Mouse (Mus musculus) heart, postnatal 0 days (tissue): ENCODE results near the gene Btbd16. TPM values are rescaled to one million over a fixed set of nuclear protein-coding genes. Genes with fewer than 3 reads are reported as not detected.

Experiments
- ATAC-seq: fragments of 200-750 bp; cut with Nextera tagmentation; 2 replicates; pipeline ENCODE4 v1.8.0; 2017; ENCODE audit warnings: low read depth, moderate number of reproducible peaks, moderate library complexity; ENCODE audit not compliant: insufficient read depth
- DNase-seq: peaks from one replicate; pipeline ENCODE4 v3.0.0-alpha.2; 2016; ENCODE audit warnings: low spot score
- H3K27ac ChIP-seq: fragments of 300-500 bp; sonication (generic); 2 replicates; pipeline ENCODE4 v1.5.1; 2014; ENCODE audit warnings: low read depth, mild to moderate bottlenecking
- H3K27me3 ChIP-seq: fragments of 300-500 bp; sonication (generic); 2 replicates; pipeline ENCODE4 v1.6.1; 2014; ENCODE audit warnings: low read length, mixed read lengths; ENCODE audit not compliant: control insufficient read depth, insufficient read depth
- H3K36me3 ChIP-seq: fragments of 300-500 bp; sonication (generic); replicated peaks from 2 replicates; pipeline ENCODE4 v1.6.1; 2014; ENCODE audit warnings: low read length, mixed read lengths; ENCODE audit not compliant: control insufficient read depth, insufficient read depth
- H3K4me1 ChIP-seq: fragments of 300-500 bp; sonication (generic); 2 replicates; pipeline ENCODE4 v1.6.1; 2014; ENCODE audit warnings: antibody characterized with exemption; ENCODE audit not compliant: control insufficient read depth, insufficient read depth
- H3K4me2 ChIP-seq: fragments of 300-500 bp; sonication (generic); 2 replicates; pipeline ENCODE4 v1.6.1; 2014; ENCODE audit warnings: low read depth, mild to moderate bottlenecking, low read length, moderate library complexity
- H3K4me3 ChIP-seq: fragments of 300-500 bp; sonication (generic); 2 replicates; pipeline ENCODE4 v1.5.1; 2014; ENCODE audit warnings: low read depth, low read length
- H3K9ac ChIP-seq: fragments of 300-500 bp; sonication (generic); replicated peaks from 2 replicates; pipeline ENCODE4 v1.6.1; 2014; ENCODE audit warnings: low read depth, low read length, mixed read lengths
- H3K9me3 ChIP-seq: fragments of 300-500 bp; sonication (generic); replicated peaks from 2 replicates; pipeline ENCODE4 v1.6.1; 2016; ENCODE audit warnings: low read length; ENCODE audit not compliant: control insufficient read depth
- CTCF ChIP-seq: IDR thresholded peaks from 2 replicates; pipeline ENCODE4 v1.5.1; 2016; ENCODE audit warnings: antibody characterized with exemption, control low read depth, low read depth
- EP300 ChIP-seq: IDR thresholded peaks from 2 replicates; pipeline ENCODE4 v1.6.1; 2016; ENCODE audit warnings: antibody characterized with exemption, low read depth
- WGBS: fragments of 180-500 bp; shearing (Covaris S2); extraction: QIAGEN DNeasy Blood & Tissue Kit; methylation state at CpG from one replicate; pipeline ENCODE4 v1.1.7; 2014; 5-methylcytosine and 5-hydroxymethylcytosine counted together
- polyA plus RNA-seq: library from polyadenylated mRNA; unstranded; fragments of >200 nt; fragmentation: Nextera tagmentation; extraction: Ambion mirVana; gene quantifications from 2 replicates; pipeline ENCODE4 v1.2.1, GENCODE M21; 2015
- total RNA-seq: library from RNA; depleted of rRNA; stranded (reverse); fragments of >200 nt; gene quantifications from 2 replicates; pipeline ENCODE4 v1.2.3, GENCODE M21; 2014; ENCODE audit warnings: low replicate concordance

Gene Btbd16
- total and polyA plus RNA-seq, 2 experiments from 2014 or later, result 0.25 TPM; not detected in 1

GRCm38 (mm10) chr7:130757326-130757865, 16.5 kb upstream of the Btbd16 start:
- H3K9me3 ChIP-seq, result no peaks in the 10 kb centered on the region
- H3K9ac ChIP-seq, result no peak overlapping the region
- WGBS, result 69% methylated on average over 11 of the region's 11 CpGs
- H3K4me2 ChIP-seq, result no peak overlapping the region
- no peaks in the 10 kb centered on the region for H3K27me3 ChIP-seq
- DNase-seq (no peak), ATAC-seq (no peak)
- H3K4me1 ChIP-seq, result peaks cover 15% of the 10 kb centered on the region
- no peak overlapping the region for H3K4me3 ChIP-seq
- TF ChIP-seq CTCF (no peak), EP300 (no peak)
- 0 out of 2 replicates have a peak overlapping the region, but pooled peaks have one; percentile 71 for H3K27ac ChIP-seq
- peaks cover 56% of the 10 kb centered on the region for H3K36me3 ChIP-seq

GRCm38 (mm10) chr7:130762071-130762897, 11.6 kb upstream of the Btbd16 start:
- peak; percentile 70 for ATAC-seq
- H3K27me3 ChIP-seq, result no peaks in the 10 kb centered on the region
- H3K4me2 ChIP-seq, result no peak overlapping the region
- no peaks in the 10 kb centered on the region for H3K4me1 ChIP-seq
- peak; percentile 72 for DNase-seq
- WGBS, result 28% methylated on average over 17 of the region's 17 CpGs
- TF ChIP-seq CTCF (peak; percentile 87), EP300 (no peak)
- peaks cover 57% of the 10 kb centered on the region for H3K36me3 ChIP-seq
- no peaks in the 10 kb centered on the region for H3K9me3 ChIP-seq
- no peak overlapping the region for H3K4me3 ChIP-seq
- H3K27ac ChIP-seq, result peak overlapping the region; percentile 52; the same call in 1 of the 2 replicates
- H3K9ac ChIP-seq, result no peak overlapping the region

GRCm38 (mm10) chr7:130764160-130764559, 9.7 kb upstream of the Btbd16 start:
- no peak for ATAC-seq
- Histone ChIP-seq H3K4me3 (no peak overlapping the region), H3K9me3 (no peaks in the 10 kb centered on the region), H3K27ac (no peak overlapping the region), H3K27me3 (no peaks in the 10 kb centered on the region), H3K36me3 (peaks cover 46% of the 10 kb centered on the region), H3K4me1 (no peaks in the 10 kb centered on the region), H3K9ac (no peak overlapping the region), H3K4me2 (no peak overlapping the region)
- DNase-seq, result no peak
- TF ChIP-seq CTCF (no peak), EP300 (no peak)
- 94% methylated on average over 17 of the region's 17 CpGs for WGBS

GRCm38 (mm10) chr7:130766411-130767170, 7.3 kb upstream of the Btbd16 start:
- DNase-seq (no peak), ATAC-seq (0 out of 2 replicates have a peak, but pooled peaks have one; percentile 14)
- 58% methylated on average over 30 of the region's 30 CpGs for WGBS
- no peaks in the 10 kb centered on the region for H3K27me3 ChIP-seq
- TF ChIP-seq CTCF, result no peak
- TF ChIP-seq EP300, result no peak
- no peak overlapping the region for H3K4me3 ChIP-seq
- H3K27ac ChIP-seq, result no peak overlapping the region
- H3K36me3 ChIP-seq, result peaks cover 21% of the 10 kb centered on the region
- no peaks in the 10 kb centered on the region for H3K4me1 ChIP-seq
- H3K4me2 ChIP-seq, result peak overlapping the region; percentile 32; the same call in 1 of the 2 replicates
- no peak overlapping the region for H3K9ac ChIP-seq
- H3K9me3 ChIP-seq, result no peaks in the 10 kb centered on the region

- WGBS, result 92% methylated on average over 4 of the region's 4 CpGs
- H3K27me3 ChIP-seq, result no peaks in the 10 kb centered on the region
- H3K36me3 ChIP-seq, result peaks cover 21% of the 10 kb centered on the region
- ATAC-seq (no peak), DNase-seq (no peak)
- H3K27ac ChIP-seq, result no peak overlapping the region
- TF ChIP-seq EP300, result no peak
- TF ChIP-seq CTCF, result no peak
- H3K4me1 ChIP-seq, result no peaks in the 10 kb centered on the region
- H3K9ac ChIP-seq, result no peak overlapping the region
- H3K4me3 ChIP-seq, result no peak overlapping the region
- no peak overlapping the region for H3K4me2 ChIP-seq
- H3K9me3 ChIP-seq, result no peaks in the 10 kb centered on the region
Observed at GRCm38 (mm10) chr7:130768151-130768550, 5.7 kb upstream of the Btbd16 start.
